Mouse (Mus musculus) forebrain, embryonic 16.5 days (tissue): ENCODE results near the gene Adam10. TPM values are rescaled to one million over a fixed set of nuclear protein-coding genes. Genes with fewer than 3 reads are reported as not detected.

Experiments
- ATAC-seq: fragments of 200-750 bp; cut with Nextera tagmentation; 2 replicates; pipeline ENCODE4 v1.8.0; 2017; ENCODE audit warnings: mild to moderate bottlenecking, moderate library complexity
- H3K27ac ChIP-seq: fragments of 300-500 bp; sonication (generic); 2 replicates; pipeline ENCODE4 v1.5.1; 2014; ENCODE audit warnings: low read length, control low read depth
- H3K27me3 ChIP-seq: fragments of 300-500 bp; sonication (generic); replicated peaks from 2 replicates; pipeline ENCODE4 v1.6.1; 2014; ENCODE audit warnings: low read length; ENCODE audit not compliant: control insufficient read depth, insufficient read depth
- H3K36me3 ChIP-seq: fragments of 300-500 bp; sonication (generic); 2 replicates; pipeline ENCODE4 v1.6.1; 2014; ENCODE audit not compliant: control insufficient read depth, insufficient read depth
- H3K4me1 ChIP-seq: fragments of 300-500 bp; sonication (generic); replicated peaks from 2 replicates; pipeline ENCODE4 v1.6.1; 2014; ENCODE audit warnings: low read length; ENCODE audit not compliant: control insufficient read depth, insufficient read depth
- H3K4me2 ChIP-seq: fragments of 300-500 bp; sonication (generic); 2 replicates; pipeline ENCODE4 v1.6.1; 2014; ENCODE audit warnings: mild to moderate bottlenecking, low read length, control low read depth
- H3K4me3 ChIP-seq: fragments of 300-500 bp; sonication (generic); replicated peaks from 2 replicates; pipeline ENCODE4 v1.5.1; 2014; ENCODE audit warnings: mild to moderate bottlenecking, low read length, control low read depth
- H3K9ac ChIP-seq: fragments of 300-500 bp; sonication (generic); replicated peaks from 2 replicates; pipeline ENCODE4 v1.6.1; 2014; ENCODE audit warnings: low read depth, low read length, control low read depth
- H3K9me3 ChIP-seq: fragments of 300-500 bp; sonication (generic); 2 replicates; pipeline ENCODE4 v1.6.1; 2016; ENCODE audit warnings: low read length; ENCODE audit not compliant: control insufficient read depth
- WGBS: fragments of 180-500 bp; shearing (Covaris S2); extraction: QIAGEN DNeasy Blood & Tissue Kit; methylation state at CpG from one replicate; pipeline ENCODE4 v1.1.7; 2014; 5-methylcytosine and 5-hydroxymethylcytosine counted together
- polyA plus RNA-seq: library from polyadenylated mRNA; unstranded; fragments of >200 nt; fragmentation: Nextera tagmentation; extraction: Ambion mirVana; gene quantifications from 2 replicates; pipeline ENCODE4 v1.2.1, GENCODE M21; 2015

The Adam10 gene
- polyA plus RNA-seq, 1 experiment from 2014 or later = 60.0 TPM

DNA sequence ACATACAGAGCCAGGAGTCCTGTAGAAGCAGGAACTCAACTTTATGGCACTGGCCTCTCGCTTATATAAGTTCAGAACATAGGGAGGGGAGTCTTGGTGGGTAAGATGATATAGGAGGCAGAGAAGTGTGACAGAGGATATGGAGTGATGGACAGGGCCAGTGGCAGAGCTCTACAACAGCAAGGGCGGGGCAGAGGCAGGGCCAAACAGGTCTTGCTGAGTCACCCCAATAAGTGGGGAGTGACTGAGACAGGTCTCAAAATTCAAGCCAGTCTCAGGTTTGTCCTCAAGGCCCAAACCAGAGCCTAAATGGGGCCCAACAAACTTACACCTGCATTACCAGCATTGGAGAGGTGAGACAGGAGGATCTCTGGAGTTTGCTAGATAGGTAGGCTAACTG lies 54.4 kb downstream of the Adam10 start:
- no peaks in the 10 kb centered on the region for H3K36me3 ChIP-seq
- no peak overlapping the region for H3K27ac ChIP-seq
- H3K27me3 ChIP-seq = no peaks in the 10 kb centered on the region
- no peaks in the 10 kb centered on the region; the same call in 1 of the 2 replicates for H3K4me1 ChIP-seq
- H3K4me3 ChIP-seq = no peak overlapping the region
- ATAC-seq = no peak
- WGBS = 95% methylated on average over 2 of the region's 2 CpGs
- no peak overlapping the region for H3K9ac ChIP-seq
- no peaks in the 10 kb centered on the region for H3K9me3 ChIP-seq
- no peak overlapping the region for H3K4me2 ChIP-seq

- WGBS = 92% methylated on average over 5 of the region's 5 CpGs
- Histone ChIP-seq H3K4me2 (no peak overlapping the region), H3K9me3 (no peaks in the 10 kb centered on the region), H3K4me1 (no peaks in the 10 kb centered on the region), H3K9ac (no peak overlapping the region), H3K27me3 (no peaks in the 10 kb centered on the region), H3K27ac (no peak overlapping the region), H3K4me3 (no peak overlapping the region), H3K36me3 (0 out of 2 replicates have a peak, but pooled peaks cover 2% of the 10 kb centered on the region)
- no peak for ATAC-seq
Measured at GRCm38 (mm10) chr9:70739998-70740397, 61.2 kb downstream of the Adam10 start.

- no peak overlapping the region for H3K27ac ChIP-seq
- ATAC-seq = no peak
- no peak overlapping the region for H3K4me2 ChIP-seq
- H3K27me3 ChIP-seq = no peaks in the 10 kb centered on the region
- WGBS = 90% methylated on average over 3 of the region's 3 CpGs
- H3K9ac ChIP-seq = no peak overlapping the region
- peaks cover 10% of the 10 kb centered on the region for H3K36me3 ChIP-seq
- H3K4me1 ChIP-seq = no peaks in the 10 kb centered on the region
- no peak overlapping the region for H3K4me3 ChIP-seq
- no peaks in the 10 kb centered on the region for H3K9me3 ChIP-seq
Measured at GRCm38 (mm10) chr9:70751504-70752222, 72.9 kb downstream of the Adam10 start.

DNA sequence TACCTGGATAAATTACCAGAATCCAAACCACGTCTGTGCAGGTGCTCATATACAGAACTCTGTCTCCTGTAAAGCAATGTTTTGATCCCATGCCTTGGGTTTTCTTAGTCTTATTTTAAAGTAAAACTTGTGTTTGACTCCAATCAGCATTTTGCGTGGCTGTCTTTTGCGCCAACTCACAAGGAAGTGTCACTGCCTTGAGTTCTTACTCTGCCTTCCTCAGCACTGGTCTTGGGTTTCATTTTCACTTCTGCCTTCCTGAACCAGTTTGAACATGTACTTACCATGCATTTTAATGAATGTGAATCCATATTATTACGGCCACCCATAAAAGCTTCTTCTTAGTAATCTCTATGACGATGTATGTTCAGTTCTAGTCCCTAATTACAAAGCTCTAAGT lies 82.2 kb downstream of the Adam10 start:
- 86% methylated on average over 5 of the region's 5 CpGs for WGBS
- H3K9me3 ChIP-seq = no peaks in the 10 kb centered on the region
- H3K27ac ChIP-seq = no peak overlapping the region
- H3K4me1 ChIP-seq = no peaks in the 10 kb centered on the region
- ATAC-seq = no peak
- H3K4me2 ChIP-seq = no peak overlapping the region
- no peak overlapping the region for H3K9ac ChIP-seq
- H3K36me3 ChIP-seq = peaks cover 13% of the 10 kb centered on the region
- H3K27me3 ChIP-seq = no peaks in the 10 kb centered on the region
- no peak overlapping the region for H3K4me3 ChIP-seq

GRCm38 (mm10) chr9:70775517-70775916 lies 96.7 kb downstream of the Adam10 start:
- Histone ChIP-seq H3K36me3 (peaks cover 4% of the 10 kb centered on the region; the same call in 1 of the 2 replicates), H3K4me2 (no peak overlapping the region), H3K9me3 (no peaks in the 10 kb centered on the region), H3K4me1 (0 out of 2 replicates have a peak, but pooled peaks cover 2% of the 10 kb centered on the region), H3K27ac (no peak overlapping the region), H3K9ac (no peak overlapping the region), H3K4me3 (no peak overlapping the region), H3K27me3 (no peaks in the 10 kb centered on the region)
- WGBS = 96% methylated on average over 2 of the region's 2 CpGs
- ATAC-seq = no peak

DNA sequence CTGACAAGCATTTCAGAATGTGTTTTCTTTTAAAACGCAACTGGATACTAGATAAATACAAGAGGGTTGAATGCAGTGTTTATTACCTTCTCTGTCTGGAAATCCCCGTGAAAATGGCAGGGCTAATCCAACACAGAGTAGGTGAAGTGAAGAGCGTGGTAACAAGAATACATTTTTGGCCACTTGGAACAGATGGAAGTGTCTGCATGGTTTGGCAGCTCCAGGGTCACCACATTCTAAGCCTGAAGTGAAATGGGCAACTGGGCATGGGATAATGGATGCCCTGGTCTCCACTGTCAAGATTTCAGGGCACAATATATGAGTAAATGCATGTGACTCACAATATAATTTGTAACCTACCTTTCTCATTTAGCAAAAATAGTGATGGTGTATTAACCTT lies 103.4 kb downstream of the Adam10 start:
- Histone ChIP-seq H3K4me2 (no peak overlapping the region), H3K4me3 (no peak overlapping the region), H3K9me3 (no peaks in the 10 kb centered on the region), H3K27ac (no peak overlapping the region), H3K9ac (no peak overlapping the region), H3K4me1 (no peaks in the 10 kb centered on the region), H3K27me3 (no peaks in the 10 kb centered on the region), H3K36me3 (peaks cover 4% of the 10 kb centered on the region; the same call in 1 of the 2 replicates)
- 85% methylated on average over 3 of the region's 3 CpGs for WGBS
- ATAC-seq = no peak

DNA sequence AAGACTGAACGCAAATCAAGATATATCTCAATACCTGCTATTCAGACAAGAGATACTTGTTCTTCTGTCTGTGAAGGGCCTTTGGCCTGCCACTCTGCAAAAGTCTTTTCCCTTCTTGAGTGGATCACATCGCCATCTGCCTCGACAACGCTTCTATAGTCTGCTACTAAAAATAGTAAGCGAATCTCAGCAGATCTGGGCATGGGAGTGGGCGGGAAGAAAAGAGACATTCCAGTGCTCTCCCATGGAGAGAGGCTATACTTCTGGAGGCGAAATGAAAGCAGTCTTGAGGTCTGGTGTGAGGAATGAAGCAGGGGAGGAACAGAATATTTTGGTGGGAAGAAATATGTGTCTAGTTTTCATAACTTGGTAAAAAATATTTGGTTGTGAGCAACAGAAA lies 109.9 kb downstream of the Adam10 start:
- no peak overlapping the region for H3K9ac ChIP-seq
- ATAC-seq = no peak
- no peaks in the 10 kb centered on the region for H3K4me1 ChIP-seq
- no peaks in the 10 kb centered on the region for H3K9me3 ChIP-seq
- H3K4me3 ChIP-seq = no peak overlapping the region
- H3K36me3 ChIP-seq = no peaks in the 10 kb centered on the region
- H3K4me2 ChIP-seq = no peak overlapping the region
- no peaks in the 10 kb centered on the region for H3K27me3 ChIP-seq
- 81% methylated on average over 7 of the region's 7 CpGs for WGBS
- H3K27ac ChIP-seq = no peak overlapping the region

DNA sequence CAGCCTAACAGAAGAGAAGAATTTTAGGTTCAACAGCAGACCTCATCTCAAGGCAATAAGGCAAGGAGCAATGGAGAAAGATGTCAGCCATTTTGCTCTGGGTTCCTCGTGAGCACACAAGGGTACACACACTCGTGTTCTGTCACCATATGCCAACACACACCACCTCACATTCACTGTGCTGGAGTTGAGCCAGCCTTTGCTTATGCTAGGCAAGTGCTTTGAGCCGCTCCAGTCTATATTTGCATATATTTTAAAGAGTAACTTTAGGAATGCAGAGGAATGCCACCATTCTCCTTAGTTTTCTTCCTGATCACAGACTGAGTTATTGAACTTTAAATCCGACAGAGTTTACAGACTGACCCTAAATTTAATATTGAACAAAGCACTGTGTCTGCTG lies 111.8 kb downstream of the Adam10 start:
- Histone ChIP-seq H3K36me3 (no peaks in the 10 kb centered on the region), H3K9ac (no peak overlapping the region), H3K4me2 (no peak overlapping the region), H3K4me1 (no peaks in the 10 kb centered on the region), H3K9me3 (no peaks in the 10 kb centered on the region), H3K27me3 (no peaks in the 10 kb centered on the region), H3K4me3 (no peak overlapping the region), H3K27ac (no peak overlapping the region)
- WGBS = 68% methylated on average over 4 of the region's 4 CpGs
- ATAC-seq = no peak

GRCm38 (mm10) chr9:70794643-70795438 lies 116.0 kb downstream of the Adam10 start:
- no peak for ATAC-seq
- WGBS = 76% methylated on average over 15 of the region's 15 CpGs

More at GRCm38 (mm10) chr9:70794643-70795438, 116.0 kb downstream of the Adam10 start:
- Histone ChIP-seq H3K9ac (no peak overlapping the region), H3K27me3 (no peaks in the 10 kb centered on the region), H3K4me2 (no peak overlapping the region), H3K36me3 (no peaks in the 10 kb centered on the region), H3K4me3 (no peak overlapping the region), H3K9me3 (no peaks in the 10 kb centered on the region), H3K27ac (no peak overlapping the region), H3K4me1 (no peaks in the 10 kb centered on the region)
